Mouse (Mus musculus) lung, adult 2 months (tissue): ENCODE data around the gene Fyttd1. TPM values are rescaled to one million over a fixed set of nuclear protein-coding genes. Genes with fewer than 3 reads are reported as not detected.

Source experiments
- DNase-seq: peaks from one replicate; pipeline ENCODE4 v3.0.0; 2022
- H3K4me1 ChIP-seq: fragments of 200-500 bp; 2 replicates; pipeline ENCODE4 v1.6.1; 2011; ENCODE audit warnings: low read length; ENCODE audit not compliant: control insufficient read depth, insufficient read depth
- H3K4me3 ChIP-seq: fragments of 200-500 bp; replicated peaks from 2 replicates; pipeline ENCODE3; 2011; ENCODE audit warnings: low read depth, mild to moderate bottlenecking, control low read depth, low read length; ENCODE audit errors: extremely low read depth
- CTCF ChIP-seq: fragments of 200-500 bp; IDR thresholded peaks from 2 replicates; pipeline ENCODE4 v1.5.1; 2011; ENCODE audit warnings: mild to moderate bottlenecking, low read length, control low read depth; ENCODE audit not compliant: insufficient read depth
- POLR2A ChIP-seq: fragments of 200-500 bp; IDR thresholded peaks from 2 replicates; pipeline ENCODE4 v1.6.1; 2011; ENCODE audit warnings: low read depth, mild to moderate bottlenecking, control low read depth, low read length, borderline replicate concordance; ENCODE audit errors: extremely low read depth
- WGBS: fragments of 180-500 bp; shearing (Covaris S2); methylation state at CpG from one replicate; pipeline ENCODE4 v1.1.7; 2018; 5-methylcytosine and 5-hydroxymethylcytosine counted together
- polyA plus RNA-seq: library from polyadenylated mRNA; depleted of rRNA; stranded (reverse); fragments of >200 nt; gene quantifications from 2 replicates; pipeline ENCODE4 v1.2.3, GENCODE M21; 2012; rRNA removed

The Fyttd1 gene
- polyA plus RNA-seq, 1 experiment = 8.9 TPM

- no peak for DNase-seq
- Histone ChIP-seq H3K4me1 (peaks cover 5% of the 10 kb centered on the region; the same call in 1 of the 2 replicates), H3K4me3 (no peak overlapping the region)
- TF ChIP-seq POLR2A (no peak), CTCF (no peak)
- 78% methylated on average over 5 of the region's 5 CpGs for WGBS
Measured at GRCm38 (mm10) chr16:32942694-32943093, 65.4 kb downstream of the Fyttd1 start.

GRCm38 (mm10) chr16:32945379-32945778, 68.1 kb downstream of the Fyttd1 start:
- Histone ChIP-seq H3K4me1 (peaks cover 7% of the 10 kb centered on the region; the same call in 1 of the 2 replicates), H3K4me3 (no peak overlapping the region)
- 63% methylated on average over 5 of the region's 5 CpGs for WGBS
- no peak for DNase-seq
- no peak for TF ChIP-seq CTCF
- TF ChIP-seq POLR2A = no peak

- TF ChIP-seq CTCF = no peak
- no peak for TF ChIP-seq POLR2A
- DNase-seq = no peak
Measured at GRCm38 (mm10) chr16:32948016-32948415, 70.7 kb downstream of the Fyttd1 start.

GRCm38 (mm10) chr16:32948656-32949055, 71.4 kb downstream of the Fyttd1 start:
- 77% methylated on average over 5 of the region's 5 CpGs for WGBS
- Histone ChIP-seq H3K4me3 (no peak overlapping the region), H3K4me1 (peaks cover 7% of the 10 kb centered on the region; the same call in 1 of the 2 replicates)
- no peak for TF ChIP-seq CTCF
- no peak for TF ChIP-seq POLR2A
- no peak for DNase-seq

More at GRCm38 (mm10) chr16:32948016-32948415, 70.7 kb downstream of the Fyttd1 start:
- WGBS = 82% methylated on average over 8 of the region's 8 CpGs
- Histone ChIP-seq H3K4me3 (no peak overlapping the region), H3K4me1 (peaks cover 7% of the 10 kb centered on the region; the same call in 1 of the 2 replicates)

GRCm38 (mm10) chr16:32949281-32949680, 72.0 kb downstream of the Fyttd1 start:
- Histone ChIP-seq H3K4me3 (no peak overlapping the region), H3K4me1 (peaks cover 7% of the 10 kb centered on the region; the same call in 1 of the 2 replicates)
- TF ChIP-seq POLR2A (no peak), CTCF (no peak)
- DNase-seq = no peak

- WGBS = 87% methylated on average over 2 of the region's 2 CpGs
- no peak for DNase-seq
- H3K4me1 ChIP-seq = peaks cover 7% of the 10 kb centered on the region; the same call in 1 of the 2 replicates
- TF ChIP-seq POLR2A = no peak
- peak; percentile 27 for TF ChIP-seq CTCF
- no peak overlapping the region for H3K4me3 ChIP-seq
Measured at GRCm38 (mm10) chr16:32951074-32951473, 73.8 kb downstream of the Fyttd1 start.

GRCm38 (mm10) chr16:32953806-32954205, 76.5 kb downstream of the Fyttd1 start:
- TF ChIP-seq CTCF = no peak
- TF ChIP-seq POLR2A = no peak
- no peak for DNase-seq
- Histone ChIP-seq H3K4me1 (no peaks in the 10 kb centered on the region), H3K4me3 (no peak overlapping the region)
- 59% methylated on average over 5 of the region's 5 CpGs for WGBS

- no peak for DNase-seq
- Histone ChIP-seq H3K4me1 (no peaks in the 10 kb centered on the region), H3K4me3 (no peak overlapping the region)
- 78% methylated on average over 5 of the region's 6 CpGs for WGBS
- no peak for TF ChIP-seq POLR2A
- no peak for TF ChIP-seq CTCF
Measured at GRCm38 (mm10) chr16:32954304-32954703, 77.0 kb downstream of the Fyttd1 start.

GRCm38 (mm10) chr16:32956889-32957288, 79.6 kb downstream of the Fyttd1 start:
- no peak for TF ChIP-seq CTCF
- no peak for TF ChIP-seq POLR2A

More at GRCm38 (mm10) chr16:32956889-32957288, 79.6 kb downstream of the Fyttd1 start:
- Histone ChIP-seq H3K4me3 (no peak overlapping the region), H3K4me1 (no peaks in the 10 kb centered on the region)
- 60% methylated on average over 5 of the region's 5 CpGs for WGBS
- no peak for DNase-seq

Other genes with a start within 250 kb of the Fyttd1 start
- gene Tnk2, start 233.6 kb upstream of the Fyttd1 start, polyA plus RNA-seq = 107 and 119 TPM in 2 replicates
- gene Muc4, start 141.6 kb upstream of the Fyttd1 start, polyA plus RNA-seq = 17.3 and 18.9 TPM in 2 replicates
- gene Muc20, start 80.1 kb upstream of the Fyttd1 start, polyA plus RNA-seq = 9.0 and 11.8 TPM in 2 replicates
- 2.3 and 3.0 TPM in 2 replicates for gene Smbd1, start 67.0 kb upstream of the Fyttd1 start, polyA plus RNA-seq
- gene Rubcn, start 266 bp downstream of the Fyttd1 start, polyA plus RNA-seq = 34.3 and 47.6 TPM in 2 replicates
- 28.7 and 40.3 TPM in 2 replicates for gene Lrch3, start 36.6 kb downstream of the Fyttd1 start, polyA plus RNA-seq
- 0.84 and 1.9 TPM in 2 replicates for gene Iqcg, start 178.7 kb downstream of the Fyttd1 start, polyA plus RNA-seq
- 146 and 225 TPM in 2 replicates for gene Rpl35a, start 179.0 kb downstream of the Fyttd1 start, polyA plus RNA-seq
- gene Lmln, start 185.0 kb downstream of the Fyttd1 start, polyA plus RNA-seq = 2.6 and 5.0 TPM in 2 replicates